Comparison of ENCODE assay signal across 7 mouse cellular contexts in genomic region chr12:111539041-111539345, GRCm38 (mm10). TPM values are rescaled to one million over a fixed set of nuclear protein-coding genes. Genes with fewer than 3 reads are reported as not detected.
DNase-seq lines count a peak whose midpoint lies in the region; ATAC-seq and TF ChIP-seq lines count a peak whose summit lies in the region.

No protein-coding gene starts in this region.

- H3K9ac ChIP-seq in lung, embryonic 16.5 days (ENCODE audit: low read length) = peak overlapping the region; percentile 98
- peak overlapping the region; percentile 98 for H3K9ac ChIP-seq in limb, embryonic 14.5 days (ENCODE audit: low read depth, low read length, severe bottlenecking)
- H3K9ac ChIP-seq in stomach, embryonic 15.5 days = peak overlapping the region; percentile 97

- H3K4me2 ChIP-seq in lung, embryonic 16.5 days (ENCODE audit: low read depth, low read length) = peak overlapping the region; percentile 71
- H3K4me2 ChIP-seq in limb, embryonic 14.5 days (replicated peaks; ENCODE audit: low read depth, low read length, severe bottlenecking) = peak overlapping the region; percentile 71
- peak overlapping the region; percentile 66 for H3K4me2 ChIP-seq in stomach, embryonic 15.5 days

- peak overlapping the region; percentile 97 for H3K4me3 ChIP-seq in lung, embryonic 16.5 days (ENCODE audit: low read length)
- peak overlapping the region; percentile 85 for H3K4me3 ChIP-seq in embryonic fibroblast, embryonic 13.5 days (ENCODE audit: insufficient read depth, low read length)
- peak overlapping the region; percentile 99 for H3K4me3 ChIP-seq in limb, embryonic 14.5 days (replicated peaks; ENCODE audit: low read length)
- H3K4me3 ChIP-seq in stomach, embryonic 15.5 days (replicated peaks) = peak overlapping the region; percentile 88

- H3K36me3 ChIP-seq in lung, embryonic 16.5 days (ENCODE audit: control insufficient read depth, insufficient read depth, low read length) = peaks cover 40% of the 10 kb centered on the region
- peaks cover 49% of the 10 kb centered on the region for H3K36me3 ChIP-seq in limb, embryonic 14.5 days (ENCODE audit: control insufficient read depth, insufficient read depth, low read length)
- peaks cover 36% of the 10 kb centered on the region for H3K36me3 ChIP-seq in stomach, embryonic 15.5 days

- H3K4me1 ChIP-seq in lung, embryonic 16.5 days (replicated peaks; ENCODE audit: control insufficient read depth, insufficient read depth, low read length) = peaks cover 19% of the 10 kb centered on the region
- H3K4me1 ChIP-seq in embryonic fibroblast, embryonic 13.5 days (ENCODE audit: control insufficient read depth, insufficient read depth, low read length) = peaks cover 11% of the 10 kb centered on the region
- peaks cover 23% of the 10 kb centered on the region for H3K4me1 ChIP-seq in limb, embryonic 14.5 days (ENCODE audit: control insufficient read depth, insufficient read depth, low read length)
- H3K4me1 ChIP-seq in stomach, embryonic 15.5 days = peaks cover 14% of the 10 kb centered on the region

- TF ChIP-seq CTCF in embryonic fibroblast, embryonic 13.5 days (IDR thresholded peaks at IDR 0.05; ENCODE audit: borderline replicate concordance, insufficient read depth, low read length) = no peak

- H3K27me3 ChIP-seq in lung, embryonic 16.5 days (ENCODE audit: control insufficient read depth, insufficient read depth, low read depth, low read length) = no peaks in the 10 kb centered on the region
- no peaks in the 10 kb centered on the region for H3K27me3 ChIP-seq in limb, embryonic 14.5 days (ENCODE audit: control insufficient read depth, insufficient read depth, low read length)
- H3K27me3 ChIP-seq in stomach, embryonic 15.5 days (replicated peaks) = no peaks in the 10 kb centered on the region

- DNase-seq in lung, adult 18-20 months = no peak
- no peak for DNase-seq in limb, embryonic 14.5 days (ENCODE audit: low spot score)
- no peak for DNase-seq in cerebellum, postnatal 10 days
- no peak for DNase-seq in kidney, postnatal 10 days

- H3K27ac ChIP-seq in lung, embryonic 16.5 days (ENCODE audit: low read length) = peak overlapping the region; percentile 98
- peak overlapping the region; percentile 92 for H3K27ac ChIP-seq in embryonic fibroblast, embryonic 13.5 days (ENCODE audit: insufficient read depth, low read length)
- peak overlapping the region; percentile 97 for H3K27ac ChIP-seq in limb, embryonic 14.5 days (replicated peaks; ENCODE audit: low read depth, low read length)
- peak overlapping the region; percentile 97 for H3K27ac ChIP-seq in stomach, embryonic 15.5 days

- no peak for ATAC-seq in lung, embryonic 16.5 days (ENCODE audit: low read depth)
- ATAC-seq in limb, embryonic 14.5 days (ENCODE audit: low FRiP score, low read depth) = no peak
- no peak for ATAC-seq in stomach, embryonic 15.5 days (ENCODE audit: insufficient read depth, low FRiP score, low read depth)

- 1% methylated on average over 18 of the region's 18 CpGs for WGBS in lung, embryonic 16.5 days
- WGBS in limb, embryonic 14.5 days = 1% methylated on average over 18 of the region's 18 CpGs
- WGBS in stomach, embryonic 15.5 days = under 1% methylated on average over 18 of the region's 18 CpGs

- H3K9me3 ChIP-seq in lung, embryonic 16.5 days (ENCODE audit: control insufficient read depth, low read length) = no peaks in the 10 kb centered on the region
- no peaks in the 10 kb centered on the region for H3K9me3 ChIP-seq in limb, embryonic 14.5 days (ENCODE audit: control insufficient read depth, low read length)
- H3K9me3 ChIP-seq in stomach, embryonic 15.5 days = no peaks in the 10 kb centered on the region

- no peak for TF ChIP-seq POLR2A in embryonic fibroblast, embryonic 13.5 days (IDR thresholded peaks at IDR 0.05; ENCODE audit: low read depth, low read length)
- TF ChIP-seq POLR2A in limb, embryonic 14.5 days (IDR thresholded peaks at IDR 0.05; ENCODE audit: borderline replicate concordance, extremely low read depth, insufficient read depth, insufficient read length) = no peak

RNA-seq across cellular contexts. Expression of gene Eif5, which starts 1.2 kb away (rescaled TPM):
- 390 and 418 TPM in 2 replicates for polyA plus RNA-seq in lung, embryonic 16.5 days (2015; fragmentation: Nextera tagmentation; extraction: Ambion mirVana)
- polyA plus RNA-seq in embryonic fibroblast, embryonic 13.5 days (2011; ENCODE audit: insufficient read length, low read depth, missing spikeins) = 357 and 363 TPM in 2 replicates
- 118 and 129 TPM in 2 replicates for polyA plus RNA-seq in limb, embryonic 14.5 days (2012; rRNA removed)
- polyA plus RNA-seq in limb, embryonic 14.5 days (2014; fragmentation: Nextera tagmentation; extraction: Ambion mirVana) = 472 and 474 TPM in 2 replicates
- polyA plus RNA-seq in stomach, embryonic 15.5 days (2015; fragmentation: Nextera tagmentation; extraction: Ambion mirVana) = 575 TPM in 2 replicates

RNA-seq across cellular contexts. Expression of gene Mark3, which starts 35.3 kb away (rescaled TPM):
- 23.5 and 24.0 TPM in 2 replicates for polyA plus RNA-seq in lung, embryonic 16.5 days (2015; fragmentation: Nextera tagmentation; extraction: Ambion mirVana)
- polyA plus RNA-seq in embryonic fibroblast, embryonic 13.5 days (2011; ENCODE audit: insufficient read length, low read depth, missing spikeins) = 89.5 and 89.9 TPM in 2 replicates
- 69.4 and 80.5 TPM in 2 replicates for polyA plus RNA-seq in limb, embryonic 14.5 days (2012; rRNA removed)
- 49.8 and 63.7 TPM in 2 replicates for polyA plus RNA-seq in limb, embryonic 14.5 days (2014; fragmentation: Nextera tagmentation; extraction: Ambion mirVana)
- polyA plus RNA-seq in stomach, embryonic 15.5 days (2015; fragmentation: Nextera tagmentation; extraction: Ambion mirVana) = 33.9 and 34.9 TPM in 2 replicates

RNA-seq across cellular contexts. Expression of gene Gm266, which starts 53.4 kb away (rescaled TPM):
- 3.9 and 5.4 TPM in 2 replicates for polyA plus RNA-seq in lung, embryonic 16.5 days (2015; fragmentation: Nextera tagmentation; extraction: Ambion mirVana)
- 0.72 TPM in 1 of 2 replicates, not detected in the other for polyA plus RNA-seq in embryonic fibroblast, embryonic 13.5 days (2011; ENCODE audit: insufficient read length, low read depth, missing spikeins)
- 14.8 and 15.5 TPM in 2 replicates for polyA plus RNA-seq in limb, embryonic 14.5 days (2012; rRNA removed)
- polyA plus RNA-seq in limb, embryonic 14.5 days (2014; fragmentation: Nextera tagmentation; extraction: Ambion mirVana) = 14.7 and 14.8 TPM in 2 replicates
- 25.4 and 30.3 TPM in 2 replicates for polyA plus RNA-seq in stomach, embryonic 15.5 days (2015; fragmentation: Nextera tagmentation; extraction: Ambion mirVana)
